Mouse (Mus musculus): Measurements from ENCODE around the gene Gm20517.

DNA sequence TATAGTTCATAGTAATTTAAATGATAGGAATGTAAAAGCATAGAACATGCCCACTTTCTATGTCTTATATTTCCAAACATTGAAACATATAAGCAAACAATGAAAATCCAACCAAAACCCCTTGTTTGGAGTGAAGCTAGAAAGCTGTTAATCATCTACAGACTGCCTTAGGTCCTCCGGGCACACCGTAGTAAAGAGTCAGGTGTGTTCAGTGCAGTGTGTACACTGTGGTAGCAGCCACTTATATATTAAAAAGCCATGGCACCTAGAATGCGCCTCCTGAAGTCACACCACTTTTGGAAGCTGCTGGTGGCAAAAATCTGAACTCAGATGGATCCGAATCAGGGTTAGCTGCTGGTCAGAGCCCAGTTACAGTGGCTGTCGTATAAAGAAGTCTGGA lies 66.8 kb downstream of the Gm20517 start:
- no peak for TF ChIP-seq CTCF (IDR thresholded peaks at IDR 0.05; ENCODE audit: low read depth)
- no peak for TF ChIP-seq EP300 (optimal IDR thresholded peaks at IDR 0.05)

All from stomach, postnatal 0 days (tissue).